ENCODE assay signal across 8 mouse cellular contexts in genomic region chr12:84186950-84187349, GRCm38 (mm10). TPM values are rescaled to one million over a fixed set of nuclear protein-coding genes. Genes with fewer than 3 reads are reported as not detected.
A peak's percentile ranks its signal among the peaks of the same experiment; 100 is the strongest.
DNase-seq lines count a peak whose midpoint lies in the region; ATAC-seq lines count a peak whose summit lies in the region.

No protein-coding gene starts in this region.

- no peak for ATAC-seq in cerebellum, adult (ENCODE audit: insufficient number of reproducible peaks, low FRiP score, low TSS enrichment)
- no peak for ATAC-seq in erythroid progenitor cell, adult 5-6 weeks (replicated peaks; ENCODE audit: low FRiP score, poor library complexity, severe bottlenecking)

- DNase-seq in cerebellum, adult 18-20 months = peak; percentile 49 to 55
- peak; percentile 68 for DNase-seq in 3134 (ENCODE audit: extremely low read depth, insufficient read length, low spot score)
- DNase-seq in fibroblast of lung, adult 2 months (ENCODE audit: low read depth) = peak; percentile 83
- no peak for DNase-seq in limb, embryonic 10.5 days (ENCODE audit: low spot score)
- DNase-seq in frontal cortex, postnatal 36 days (ENCODE audit: low spot score in 2 of 2) = no peak
- DNase-seq in testis, postnatal 14 days (ENCODE audit: low spot score) = no peak

- H3K4me1 ChIP-seq in limb, embryonic 10.5 days = peaks cover 62% of the 10 kb centered on the region

- no peaks in the 10 kb centered on the region for H3K9me3 ChIP-seq in limb, embryonic 10.5 days (replicated peaks)

- WGBS in limb, embryonic 10.5 days = 95% methylated on average over 5 of the region's 5 CpGs

- no peaks in the 10 kb centered on the region for H3K27me3 ChIP-seq in limb, embryonic 10.5 days (ENCODE audit: low read depth, poor library complexity, severe bottlenecking)

- no peak overlapping the region for H3K4me3 ChIP-seq in limb, embryonic 10.5 days

- peak overlapping the region; percentile 71; the same call in 1 of the 2 replicates for H3K27ac ChIP-seq in limb, embryonic 10.5 days

- H3K36me3 ChIP-seq in limb, embryonic 10.5 days = peaks cover 32% of the 10 kb centered on the region

RNA-seq across cellular contexts. Expression of gene Elmsan1, which starts 31.7 kb away (rescaled TPM):
- 9.2 and 10.7 TPM in 2 replicates for polyA plus RNA-seq in limb, embryonic 10.5 days (2016; fragmentation: Nextera tagmentation; extraction: Ambion mirVana)
- 20.9 and 23.5 TPM in 2 replicates for total RNA-seq in erythroid progenitor cell, adult 5-6 weeks (2015; ENCODE audit: low replicate concordance)
- 29.0 and 51.1 TPM in 2 replicates for total RNA-seq in erythroid progenitor cell, adult 5-6 weeks (2017; ENCODE audit: low replicate concordance)

RNA-seq across cellular contexts. Expression of gene Pnma1, which starts 38.7 kb away (rescaled TPM):
- 1.2 TPM in 2 replicates for polyA plus RNA-seq in limb, embryonic 10.5 days (2016; fragmentation: Nextera tagmentation; extraction: Ambion mirVana)
- total RNA-seq in erythroid progenitor cell, adult 5-6 weeks (2015; ENCODE audit: low replicate concordance) = 8.4 and 11.9 TPM in 2 replicates
- total RNA-seq in erythroid progenitor cell, adult 5-6 weeks (2017; ENCODE audit: low replicate concordance) = 13.5 and 15.9 TPM in 2 replicates

Comparison
In these comparisons a context has a peak if more than half of its experiments do, and no peak if none do; other contexts are left out.
1. DNase-seq: peak in cerebellum, adult 18-20 months (2 of 2), 3134 (single experiment) and fibroblast of lung, adult 2 months (single experiment); none in limb, embryonic 10.5 days (single experiment), frontal cortex, postnatal 36 days (0 of 2) and testis, postnatal 14 days (single experiment).